Mouse (Mus musculus) kidney, postnatal 0 days (tissue): ENCODE results near the gene Casr. TPM values are rescaled to one million over a fixed set of nuclear protein-coding genes. Genes with fewer than 3 reads are reported as not detected.

ENCODE experiments used
- ATAC-seq: fragments of 200-750 bp; cut with Nextera tagmentation; replicated peaks from 2 replicates; pipeline ENCODE4 v1.8.0; 2017; ENCODE audit warnings: low read depth, moderate number of reproducible peaks, moderate TSS enrichment, moderate library complexity; ENCODE audit not compliant: low FRiP score
- DNase-seq: peaks from one replicate; pipeline ENCODE4 v3.0.0-alpha.2; 2016; ENCODE audit warnings: low spot score
- H3K27ac ChIP-seq: fragments of 300-500 bp; sonication (generic); 2 replicates; pipeline ENCODE4 v1.5.1; 2014; ENCODE audit warnings: mild to moderate bottlenecking
- H3K27me3 ChIP-seq: fragments of 300-500 bp; sonication (generic); 2 replicates; pipeline ENCODE4 v1.6.1; 2014; ENCODE audit warnings: low read length, mixed read lengths; ENCODE audit not compliant: insufficient read depth
- H3K36me3 ChIP-seq: fragments of 300-500 bp; sonication (generic); 2 replicates; pipeline ENCODE4 v1.6.1; 2014; ENCODE audit warnings: low read length, mixed read lengths; ENCODE audit not compliant: insufficient read depth
- H3K4me1 ChIP-seq: fragments of 300-500 bp; sonication (generic); replicated peaks from 2 replicates; pipeline ENCODE4 v1.6.1; 2014; ENCODE audit warnings: antibody characterized with exemption, low read length, mixed read lengths; ENCODE audit not compliant: insufficient read depth
- H3K4me2 ChIP-seq: fragments of 300-500 bp; sonication (generic); 2 replicates; pipeline ENCODE4 v1.6.1; 2014; ENCODE audit warnings: mild to moderate bottlenecking, low read length, moderate library complexity, mixed read lengths
- H3K4me3 ChIP-seq: fragments of 300-500 bp; sonication (generic); replicated peaks from 2 replicates; pipeline ENCODE4 v1.5.1; 2014; ENCODE audit warnings: low read depth, low read length
- H3K9ac ChIP-seq: fragments of 300-500 bp; sonication (generic); 2 replicates; pipeline ENCODE4 v1.6.1; 2014; ENCODE audit warnings: low read depth, low read length
- H3K9me3 ChIP-seq: fragments of 300-500 bp; sonication (generic); replicated peaks from 2 replicates; pipeline ENCODE4 v1.6.1; 2016; ENCODE audit warnings: low read length, inconsistent platforms, mixed read lengths
- CTCF ChIP-seq: IDR thresholded peaks from 2 replicates; pipeline ENCODE4 v1.5.1; 2016; ENCODE audit warnings: antibody characterized with exemption, low read depth, mild to moderate bottlenecking, moderate library complexity
- whole genome bisulfite sequencing: fragments of 180-500 bp; shearing (Covaris S2); extraction: QIAGEN DNeasy Blood & Tissue Kit; methylation state at CpG from one replicate; pipeline ENCODE4 v1.1.7; 2014; 5-methylcytosine and 5-hydroxymethylcytosine counted together
- polyA plus RNA-seq: library from polyadenylated mRNA; unstranded; fragments of >200 nt; fragmentation: Nextera tagmentation; extraction: Ambion mirVana; gene quantifications from 2 replicates; pipeline ENCODE4 v1.2.1, GENCODE M21; 2015

Gene Casr
- polyA plus RNA-seq, 1 experiment from 2014 or later = 4.6 TPM

GRCm38 (mm10) chr16:36582073-36582472 is 20.1 kb upstream of the Casr start:
- Histone ChIP-seq H3K4me2 (no peak overlapping the region), H3K9me3 (no peaks in the 10 kb centered on the region), H3K4me3 (no peak overlapping the region), H3K4me1 (no peaks in the 10 kb centered on the region), H3K36me3 (no peaks in the 10 kb centered on the region), H3K9ac (no peak overlapping the region), H3K27me3 (no peaks in the 10 kb centered on the region), H3K27ac (no peak overlapping the region)
- no peak for TF ChIP-seq CTCF
- no peak for DNase-seq
- WGBS = 70% methylated on average over 3 of the region's 3 CpGs
- no peak for ATAC-seq

GRCm38 (mm10) chr16:36571942-36572341 is 10.0 kb upstream of the Casr start:
- no peak overlapping the region for H3K4me3 ChIP-seq
- no peaks in the 10 kb centered on the region for H3K27me3 ChIP-seq
- no peak for TF ChIP-seq CTCF
- no peak overlapping the region for H3K27ac ChIP-seq
- no peaks in the 10 kb centered on the region for H3K36me3 ChIP-seq
- DNase-seq (no peak), ATAC-seq (no peak)
- no peak overlapping the region for H3K9ac ChIP-seq
- H3K9me3 ChIP-seq = no peaks in the 10 kb centered on the region
- 40% methylated on average over 8 of the region's 8 CpGs for WGBS
- H3K4me1 ChIP-seq = no peaks in the 10 kb centered on the region
- no peak overlapping the region for H3K4me2 ChIP-seq

GRCm38 (mm10) chr16:36559573-36559972 is 2.4 kb downstream of the Casr start:
- no peak for DNase-seq
- Histone ChIP-seq H3K4me1 (no peaks in the 10 kb centered on the region; the same call in 1 of the 2 replicates), H3K4me2 (no peak overlapping the region), H3K36me3 (no peaks in the 10 kb centered on the region), H3K4me3 (no peak overlapping the region), H3K9ac (no peak overlapping the region), H3K9me3 (no peaks in the 10 kb centered on the region), H3K27ac (no peak overlapping the region), H3K27me3 (peaks cover 9% of the 10 kb centered on the region; the same call in 1 of the 2 replicates)
- WGBS = 85% methylated on average over 6 of the region's 6 CpGs
- TF ChIP-seq CTCF = no peak
- no peak for ATAC-seq

- Histone ChIP-seq H3K27ac (no peak overlapping the region), H3K9ac (no peak overlapping the region), H3K27me3 (no peaks in the 10 kb centered on the region), H3K4me1 (no peaks in the 10 kb centered on the region), H3K36me3 (no peaks in the 10 kb centered on the region), H3K4me3 (no peak overlapping the region), H3K4me2 (no peak overlapping the region), H3K9me3 (no peaks in the 10 kb centered on the region)
- ATAC-seq (no peak), DNase-seq (no peak)
- TF ChIP-seq CTCF = no peak
- 73% methylated on average over 10 of the region's 10 CpGs for WGBS
Observed at GRCm38 (mm10) chr16:36555672-36556165, 6.2 kb downstream of the Casr start.

- Histone ChIP-seq H3K4me3 (no peak overlapping the region), H3K27ac (no peak overlapping the region), H3K9ac (no peak overlapping the region), H3K4me1 (no peaks in the 10 kb centered on the region), H3K27me3 (no peaks in the 10 kb centered on the region), H3K4me2 (no peak overlapping the region), H3K9me3 (no peaks in the 10 kb centered on the region), H3K36me3 (no peaks in the 10 kb centered on the region)
- DNase-seq = no peak
- 97% methylated on average over 3 of the region's 3 CpGs for WGBS
- ATAC-seq = no peak
- TF ChIP-seq CTCF = peak; percentile 50
Observed at GRCm38 (mm10) chr16:36553624-36554023, 8.3 kb downstream of the Casr start.

- Histone ChIP-seq H3K4me2 (no peak overlapping the region), H3K27ac (peak overlapping the region; percentile 66; the same call in 1 of the 2 replicates), H3K36me3 (no peaks in the 10 kb centered on the region), H3K27me3 (no peaks in the 10 kb centered on the region), H3K9me3 (no peaks in the 10 kb centered on the region), H3K4me3 (no peak overlapping the region), H3K9ac (no peak overlapping the region), H3K4me1 (no peaks in the 10 kb centered on the region)
- ATAC-seq (peak; percentile 85; the same call in 1 of the 2 replicates), DNase-seq (peak; percentile 49)
- WGBS = 42% methylated on average over 4 of the region's 4 CpGs
- TF ChIP-seq CTCF = no peak
Observed at GRCm38 (mm10) chr16:36545333-36545732, 16.6 kb downstream of the Casr start.

- H3K4me1 ChIP-seq = no peaks in the 10 kb centered on the region
- WGBS = 63% methylated on average over 3 of the region's 3 CpGs
- H3K9ac ChIP-seq = no peak overlapping the region
- no peaks in the 10 kb centered on the region for H3K36me3 ChIP-seq
- TF ChIP-seq CTCF = no peak
- H3K4me3 ChIP-seq = no peak overlapping the region
- DNase-seq (no peak), ATAC-seq (peak; percentile 73)
- no peaks in the 10 kb centered on the region for H3K9me3 ChIP-seq
- no peak overlapping the region for H3K4me2 ChIP-seq
- H3K27ac ChIP-seq = no peak overlapping the region
- H3K27me3 ChIP-seq = no peaks in the 10 kb centered on the region
Observed at GRCm38 (mm10) chr16:36543091-36543490, 18.9 kb downstream of the Casr start.
